Mouse (Mus musculus) erythroblast, embryonic 14.5 days (primary cell): ENCODE results near the gene Ttyh3.

ENCODE experiments used
- GATA1 ChIP-seq: IDR thresholded peaks from 2 replicates; pipeline ENCODE4 v1.6.1; 2012; ENCODE audit warnings: low read length, inconsistent platforms, mixed read lengths
- TAL1 ChIP-seq: IDR thresholded peaks from 3 replicates; pipeline ENCODE4 v1.6.1; 2012; ENCODE audit warnings: low read length, inconsistent platforms, mixed read lengths

- TF ChIP-seq GATA1: no peak
- TF ChIP-seq TAL1: no peak
Observed at GRCm38 (mm10) chr5:140623791-140624190, 25.0 kb downstream of the Ttyh3 start.
